Mouse (Mus musculus): ENCODE data around the gene Ptrh1.
A peak's percentile ranks its signal among the peaks of the same experiment; 100 is the strongest.

The Ptrh1 gene

GRCm38 (mm10) chr2:32775359-32776074 lies at the start of gene Ptrh1, which contains the start of gene Ttc16:
Ptrh1 (plus strand) TSS chr2:32775786.
Ttc16 (minus strand) TSS chr2:32775633.
- peak; percentile 99 for DNase-seq

- peak; percentile 96 for DNase-seq
Observed at GRCm38 (mm10) chr2:32727435-32727834, 48.2 kb upstream of the Ptrh1 start.

- DNase-seq: peak; percentile 60
Observed at GRCm38 (mm10) chr2:32728463-32728862, 47.1 kb upstream of the Ptrh1 start.

- DNase-seq: no peak
Observed at GRCm38 (mm10) chr2:32729547-32729946, 46.0 kb upstream of the Ptrh1 start.

GRCm38 (mm10) chr2:32730854-32731253 lies 44.7 kb upstream of the Ptrh1 start:
- DNase-seq: no peak

- DNase-seq: no peak
Observed at GRCm38 (mm10) chr2:32731911-32732310, 43.7 kb upstream of the Ptrh1 start.

GRCm38 (mm10) chr2:32732695-32733094 lies 42.9 kb upstream of the Ptrh1 start:
- DNase-seq: no peak

- no peak for DNase-seq
Observed at GRCm38 (mm10) chr2:32734480-32734879, 41.1 kb upstream of the Ptrh1 start.

GRCm38 (mm10) chr2:32734933-32735332 lies 40.7 kb upstream of the Ptrh1 start:
- peak; percentile 67 for DNase-seq

GRCm38 (mm10) chr2:32736306-32736829 lies 39.2 kb upstream of the Ptrh1 start:
- no peak for DNase-seq

- no peak for DNase-seq
Observed at GRCm38 (mm10) chr2:32737008-32737407, 38.6 kb upstream of the Ptrh1 start.

GRCm38 (mm10) chr2:32739311-32739710 lies 36.3 kb upstream of the Ptrh1 start:
- DNase-seq: no peak

GRCm38 (mm10) chr2:32740916-32741272 lies 34.7 kb upstream of the Ptrh1 start, which contains the start of gene 6330409D20Rik:
6330409D20Rik (minus strand) TSS chr2:32741016.
- no peak for DNase-seq

- DNase-seq: no peak
Observed at GRCm38 (mm10) chr2:32741273-32742172, 34.1 kb upstream of the Ptrh1 start.

- DNase-seq: no peak
Observed at GRCm38 (mm10) chr2:32742173-32742531, 33.4 kb upstream of the Ptrh1 start.

GRCm38 (mm10) chr2:32744272-32744982 lies 31.2 kb upstream of the Ptrh1 start:
- DNase-seq: no peak

GRCm38 (mm10) chr2:32749082-32749481 lies 26.5 kb upstream of the Ptrh1 start:
- DNase-seq: no peak

GRCm38 (mm10) chr2:32750199-32750598 lies 25.4 kb upstream of the Ptrh1 start:
- no peak for DNase-seq

GRCm38 (mm10) chr2:32750887-32751664 lies 24.5 kb upstream of the Ptrh1 start:
- DNase-seq: peak; percentile 88

- DNase-seq: no peak
Observed at GRCm38 (mm10) chr2:32751665-32752033, 23.9 kb upstream of the Ptrh1 start.

- no peak for DNase-seq
Observed at GRCm38 (mm10) chr2:32752181-32752580, 23.4 kb upstream of the Ptrh1 start.

GRCm38 (mm10) chr2:32756674-32757055 lies 18.9 kb upstream of the Ptrh1 start:
- no peak for DNase-seq
